Mouse (Mus musculus): ENCODE data around the gene Gabpb2. TPM values are rescaled to one million over a fixed set of nuclear protein-coding genes. Genes with fewer than 3 reads are reported as not detected.

Gene Gabpb2
- polyA plus RNA-seq, 1 experiment from 2014 or later = 10.0 TPM

GRCm38 (mm10) chr3:95247660-95248336, 30.1 kb upstream of the Gabpb2 start:
- 61% methylated on average over 1 of the region's 1 CpGs for WGBS
- H3K36me3 ChIP-seq (ENCODE audit: control insufficient read depth, insufficient read depth, low read length) = peaks cover 6% of the 10 kb centered on the region; the same call in 1 of the 2 replicates
- no peaks in the 10 kb centered on the region for H3K9me3 ChIP-seq (ENCODE audit: control insufficient read depth, low read length)
- H3K4me2 ChIP-seq (ENCODE audit: low read depth, low read length) = no peak overlapping the region
- H3K9ac ChIP-seq (ENCODE audit: low read length) = no peak overlapping the region
- no peaks in the 10 kb centered on the region for H3K27me3 ChIP-seq (ENCODE audit: control insufficient read depth, insufficient read depth, low read depth, low read length)
- no peaks in the 10 kb centered on the region for H3K4me1 ChIP-seq (replicated peaks; ENCODE audit: control insufficient read depth, insufficient read depth, low read length)
- no peak for ATAC-seq (ENCODE audit: low read depth)
- no peak overlapping the region for H3K4me3 ChIP-seq (ENCODE audit: low read length)
- H3K27ac ChIP-seq (ENCODE audit: low read length) = no peak overlapping the region

GRCm38 (mm10) chr3:95246465-95247231, 28.9 kb upstream of the Gabpb2 start:
- Histone ChIP-seq H3K9me3 (ENCODE audit: control insufficient read depth, low read length) (no peaks in the 10 kb centered on the region), H3K4me1 (replicated peaks; ENCODE audit: control insufficient read depth, insufficient read depth, low read length) (no peaks in the 10 kb centered on the region), H3K4me2 (ENCODE audit: low read depth, low read length) (no peak overlapping the region), H3K27ac (ENCODE audit: low read length) (no peak overlapping the region), H3K9ac (ENCODE audit: low read length) (no peak overlapping the region), H3K27me3 (ENCODE audit: control insufficient read depth, insufficient read depth, low read depth, low read length) (no peaks in the 10 kb centered on the region), H3K4me3 (ENCODE audit: low read length) (no peak overlapping the region), H3K36me3 (ENCODE audit: control insufficient read depth, insufficient read depth, low read length) (peaks cover 6% of the 10 kb centered on the region; the same call in 1 of the 2 replicates)
- ATAC-seq (ENCODE audit: low read depth) = peak; percentile 64
- WGBS = 71% methylated on average over 5 of the region's 5 CpGs

- H3K4me3 ChIP-seq (ENCODE audit: low read length) = no peak overlapping the region
- H3K4me2 ChIP-seq (ENCODE audit: low read depth, low read length) = no peak overlapping the region
- H3K9me3 ChIP-seq (ENCODE audit: control insufficient read depth, low read length) = no peaks in the 10 kb centered on the region
- no peak overlapping the region for H3K27ac ChIP-seq (ENCODE audit: low read length)
- peaks cover 10% of the 10 kb centered on the region for H3K36me3 ChIP-seq (ENCODE audit: control insufficient read depth, insufficient read depth, low read length)
- H3K27me3 ChIP-seq (ENCODE audit: control insufficient read depth, insufficient read depth, low read depth, low read length) = no peaks in the 10 kb centered on the region
- H3K4me1 ChIP-seq (replicated peaks; ENCODE audit: control insufficient read depth, insufficient read depth, low read length) = peaks cover 5% of the 10 kb centered on the region
- 71% methylated on average over 2 of the region's 2 CpGs for WGBS
- no peak for ATAC-seq (ENCODE audit: low read depth)
- H3K9ac ChIP-seq (ENCODE audit: low read length) = no peak overlapping the region
These were observed 25.4 kb upstream of the Gabpb2 start for GRCm38 (mm10) chr3:95243086-95243485.

- peaks cover 17% of the 10 kb centered on the region for H3K36me3 ChIP-seq (ENCODE audit: control insufficient read depth, insufficient read depth, low read length)
- ATAC-seq (ENCODE audit: low read depth) = no peak
- H3K4me1 ChIP-seq (replicated peaks; ENCODE audit: control insufficient read depth, insufficient read depth, low read length) = peaks cover 5% of the 10 kb centered on the region
- H3K27ac ChIP-seq (ENCODE audit: low read length) = no peak within 1 kb of the TSS
- H3K27me3 ChIP-seq (ENCODE audit: control insufficient read depth, insufficient read depth, low read depth, low read length) = no peaks in the 10 kb centered on the region
- H3K4me2 ChIP-seq (ENCODE audit: low read depth, low read length) = peak within 1 kb of the TSS; percentile 24; the same call in 1 of the 2 replicates
- H3K9ac ChIP-seq (ENCODE audit: low read length) = peak within 1 kb of the TSS; percentile 39; the same call in 1 of the 2 replicates
- WGBS = 80% methylated on average over 7 of the region's 7 CpGs
- no peaks in the 10 kb centered on the region for H3K9me3 ChIP-seq (ENCODE audit: control insufficient read depth, low read length)
- no peak within 1 kb of the TSS for H3K4me3 ChIP-seq (ENCODE audit: low read length)
These were observed 23.8 kb upstream of the Gabpb2 start, which contains the start of gene Gm128 for GRCm38 (mm10) chr3:95241498-95241897. Gene Gm128, minus strand, starts transcription at chr3:95241598.

- Histone ChIP-seq H3K4me2 (ENCODE audit: low read depth, low read length) (peak overlapping the region; percentile 24; the same call in 1 of the 2 replicates), H3K36me3 (ENCODE audit: control insufficient read depth, insufficient read depth, low read length) (peaks cover 20% of the 10 kb centered on the region), H3K4me3 (ENCODE audit: low read length) (no peak overlapping the region), H3K27ac (ENCODE audit: low read length) (no peak overlapping the region), H3K9ac (ENCODE audit: low read length) (peak overlapping the region; percentile 39; the same call in 1 of the 2 replicates), H3K4me1 (replicated peaks; ENCODE audit: control insufficient read depth, insufficient read depth, low read length) (peaks cover 5% of the 10 kb centered on the region), H3K9me3 (ENCODE audit: control insufficient read depth, low read length) (no peaks in the 10 kb centered on the region), H3K27me3 (ENCODE audit: control insufficient read depth, insufficient read depth, low read depth, low read length) (no peaks in the 10 kb centered on the region)
- peak; percentile 76 for ATAC-seq (ENCODE audit: low read depth)
- WGBS = 25% methylated on average over 17 of the region's 17 CpGs
These were observed 23.2 kb upstream of the Gabpb2 start for GRCm38 (mm10) chr3:95240900-95241299.

- no peaks in the 10 kb centered on the region for H3K9me3 ChIP-seq (ENCODE audit: control insufficient read depth, low read length)
- H3K4me1 ChIP-seq (replicated peaks; ENCODE audit: control insufficient read depth, insufficient read depth, low read length) = peaks cover 5% of the 10 kb centered on the region
- peaks cover 20% of the 10 kb centered on the region for H3K36me3 ChIP-seq (ENCODE audit: control insufficient read depth, insufficient read depth, low read length)
- no peaks in the 10 kb centered on the region for H3K27me3 ChIP-seq (ENCODE audit: control insufficient read depth, insufficient read depth, low read depth, low read length)
- no peak overlapping the region for H3K27ac ChIP-seq (ENCODE audit: low read length)
- H3K9ac ChIP-seq (ENCODE audit: low read length) = no peak overlapping the region
- no peak overlapping the region for H3K4me2 ChIP-seq (ENCODE audit: low read depth, low read length)
- H3K4me3 ChIP-seq (ENCODE audit: low read length) = no peak overlapping the region
- WGBS = 77% methylated on average over 12 of the region's 12 CpGs
- no peak for ATAC-seq (ENCODE audit: low read depth)
These were observed 22.3 kb upstream of the Gabpb2 start for GRCm38 (mm10) chr3:95239971-95240370.

- H3K4me3 ChIP-seq (ENCODE audit: low read length) = no peak overlapping the region
- no peaks in the 10 kb centered on the region for H3K27me3 ChIP-seq (ENCODE audit: control insufficient read depth, insufficient read depth, low read depth, low read length)
- no peak overlapping the region for H3K9ac ChIP-seq (ENCODE audit: low read length)
- WGBS = 80% methylated on average over 6 of the region's 6 CpGs
- H3K4me1 ChIP-seq (replicated peaks; ENCODE audit: control insufficient read depth, insufficient read depth, low read length) = peaks cover 5% of the 10 kb centered on the region
- no peak overlapping the region for H3K4me2 ChIP-seq (ENCODE audit: low read depth, low read length)
- peaks cover 28% of the 10 kb centered on the region for H3K36me3 ChIP-seq (ENCODE audit: control insufficient read depth, insufficient read depth, low read length)
- no peak for ATAC-seq (ENCODE audit: low read depth)
- no peak overlapping the region for H3K27ac ChIP-seq (ENCODE audit: low read length)
- no peaks in the 10 kb centered on the region for H3K9me3 ChIP-seq (ENCODE audit: control insufficient read depth, low read length)
These were observed 21.3 kb upstream of the Gabpb2 start for GRCm38 (mm10) chr3:95239022-95239421.

- H3K27ac ChIP-seq (ENCODE audit: low read length) = no peak overlapping the region
- WGBS = 72% methylated on average over 8 of the region's 8 CpGs
- no peak overlapping the region for H3K9ac ChIP-seq (ENCODE audit: low read length)
- H3K4me3 ChIP-seq (ENCODE audit: low read length) = no peak overlapping the region
- ATAC-seq (ENCODE audit: low read depth) = no peak
- H3K4me2 ChIP-seq (ENCODE audit: low read depth, low read length) = no peak overlapping the region
- H3K9me3 ChIP-seq (ENCODE audit: control insufficient read depth, low read length) = no peaks in the 10 kb centered on the region
- peaks cover 42% of the 10 kb centered on the region for H3K36me3 ChIP-seq (ENCODE audit: control insufficient read depth, insufficient read depth, low read length)
- H3K4me1 ChIP-seq (replicated peaks; ENCODE audit: control insufficient read depth, insufficient read depth, low read length) = peaks cover 5% of the 10 kb centered on the region
- H3K27me3 ChIP-seq (ENCODE audit: control insufficient read depth, insufficient read depth, low read depth, low read length) = no peaks in the 10 kb centered on the region
These were observed 19.9 kb upstream of the Gabpb2 start for GRCm38 (mm10) chr3:95237541-95238099.

Measured in lung, embryonic 16.5 days (tissue).